Mouse (Mus musculus) urinary bladder, postnatal 25 days (tissue): ENCODE data around the gene Serp2.
"Not testable (repeated sequence)": the region's sequence is repeated elsewhere in the genome, so short reads cannot be mapped to it uniquely, and the experiment has no call there.

Experiments used
- DNase-seq: peaks from one replicate; pipeline ENCODE4 v3.0.0; 2022; ENCODE audit warnings: low spot score

The Serp2 gene

GRCm38 (mm10) chr14:76569271-76569961, 12.7 kb upstream of the Serp2 start:
- no peak for DNase-seq

- DNase-seq, result no peak
Measured at GRCm38 (mm10) chr14:76568548-76568947, 11.9 kb upstream of the Serp2 start.

- no peak for DNase-seq
Measured at GRCm38 (mm10) chr14:76567280-76567679, 10.6 kb upstream of the Serp2 start.

- no peak for DNase-seq
Measured at GRCm38 (mm10) chr14:76566711-76567110, 10.0 kb upstream of the Serp2 start.

- no peak for DNase-seq
Measured at GRCm38 (mm10) chr14:76566193-76566592, 9.5 kb upstream of the Serp2 start.

- no peak for DNase-seq
Measured at GRCm38 (mm10) chr14:76559208-76559607, 2.5 kb upstream of the Serp2 start.

- DNase-seq, result not testable (repeated sequence)
Measured at GRCm38 (mm10) chr14:76558171-76558570, 1.5 kb upstream of the Serp2 start.

GRCm38 (mm10) chr14:76556031-76556851, 448 bp downstream of the Serp2 start:
- DNase-seq, result peak; percentile 41

- no peak for DNase-seq
Measured at GRCm38 (mm10) chr14:76555263-76556030, 1.2 kb downstream of the Serp2 start.

GRCm38 (mm10) chr14:76544136-76544535, 12.6 kb downstream of the Serp2 start:
- no peak for DNase-seq

- DNase-seq, result no peak
Measured at GRCm38 (mm10) chr14:76541341-76541740, 15.3 kb downstream of the Serp2 start.

GRCm38 (mm10) chr14:76540005-76540670, 16.6 kb downstream of the Serp2 start:
- DNase-seq, result no peak

GRCm38 (mm10) chr14:76536921-76537320, 19.8 kb downstream of the Serp2 start:
- no peak for DNase-seq

- no peak for DNase-seq
Measured at GRCm38 (mm10) chr14:76535096-76535495, 21.6 kb downstream of the Serp2 start.

GRCm38 (mm10) chr14:76533170-76533815, 23.4 kb downstream of the Serp2 start:
- no peak for DNase-seq

GRCm38 (mm10) chr14:76532257-76533169, 24.2 kb downstream of the Serp2 start:
- no peak for DNase-seq

GRCm38 (mm10) chr14:76531027-76531660, 25.5 kb downstream of the Serp2 start:
- DNase-seq, result no peak

GRCm38 (mm10) chr14:76528641-76529040, 28.0 kb downstream of the Serp2 start:
- DNase-seq, result no peak

GRCm38 (mm10) chr14:76527758-76528313, 28.9 kb downstream of the Serp2 start:
- DNase-seq, result no peak
